Mouse (Mus musculus) CD4-positive, CD25-positive, alpha-beta regulatory T cell, adult 4 months (primary cell): ENCODE measurements around the gene Sap30bp. TPM values are rescaled to one million over a fixed set of nuclear protein-coding genes. Genes with fewer than 3 reads are reported as not detected.

ENCODE experiments used
- ATAC-seq: one replicate; pipeline ENCODE4 v1.8.0; 2017
- polyA plus RNA-seq, 2 experiments: library from polyadenylated mRNA; unstranded; fragments of 100-300 nt; shearing (Covaris generic); gene quantifications; one replicate each; pipeline ENCODE4 v1.2.1; 2017

Sap30bp gene
- polyA plus RNA-seq, 2 experiments from 2014 or later: 42.0 to 46.9 TPM

DNA sequence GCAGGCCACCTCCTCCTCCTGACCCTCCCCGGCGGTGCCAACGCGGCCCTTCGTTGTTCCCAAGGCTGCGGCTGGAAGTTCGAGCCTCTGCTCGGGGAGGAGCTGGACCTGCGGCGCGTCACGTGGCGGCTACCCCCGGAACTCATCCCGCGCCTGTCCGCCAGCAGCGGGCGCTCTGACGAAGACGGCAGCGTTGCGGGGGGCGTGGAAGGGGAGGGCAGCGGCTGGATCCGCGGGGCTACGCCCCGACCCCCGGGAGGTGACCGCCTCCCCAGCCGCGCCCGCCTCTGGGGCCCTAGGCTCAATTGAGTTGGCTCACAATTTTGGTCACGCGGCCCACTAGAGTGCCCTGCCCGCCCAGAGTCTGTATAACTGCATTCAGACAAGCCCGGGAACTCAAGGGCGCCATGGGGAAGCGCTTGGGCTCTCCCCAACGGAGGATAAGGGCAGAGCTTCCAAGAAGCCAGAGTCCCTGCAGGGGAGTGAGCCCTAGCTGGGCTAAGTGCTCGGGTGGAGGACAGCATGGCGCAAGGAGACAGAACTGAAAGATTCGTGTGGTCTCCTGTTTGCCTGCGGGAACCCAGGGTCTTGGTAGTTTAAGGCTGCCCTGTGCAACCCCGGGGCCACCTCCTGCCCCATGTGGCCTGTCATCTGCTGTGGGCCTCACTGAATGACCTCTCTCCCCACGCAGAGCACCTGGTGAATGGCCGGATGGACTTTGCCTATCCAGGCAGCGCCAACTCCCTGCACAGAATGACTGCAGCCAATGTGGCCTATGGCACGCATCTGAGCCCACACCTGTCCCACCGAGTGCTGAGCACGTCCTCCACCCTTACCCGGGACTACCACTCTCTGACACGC is 72.0 kb downstream of the Sap30bp start:
- ATAC-seq: peak; percentile 65

DNA sequence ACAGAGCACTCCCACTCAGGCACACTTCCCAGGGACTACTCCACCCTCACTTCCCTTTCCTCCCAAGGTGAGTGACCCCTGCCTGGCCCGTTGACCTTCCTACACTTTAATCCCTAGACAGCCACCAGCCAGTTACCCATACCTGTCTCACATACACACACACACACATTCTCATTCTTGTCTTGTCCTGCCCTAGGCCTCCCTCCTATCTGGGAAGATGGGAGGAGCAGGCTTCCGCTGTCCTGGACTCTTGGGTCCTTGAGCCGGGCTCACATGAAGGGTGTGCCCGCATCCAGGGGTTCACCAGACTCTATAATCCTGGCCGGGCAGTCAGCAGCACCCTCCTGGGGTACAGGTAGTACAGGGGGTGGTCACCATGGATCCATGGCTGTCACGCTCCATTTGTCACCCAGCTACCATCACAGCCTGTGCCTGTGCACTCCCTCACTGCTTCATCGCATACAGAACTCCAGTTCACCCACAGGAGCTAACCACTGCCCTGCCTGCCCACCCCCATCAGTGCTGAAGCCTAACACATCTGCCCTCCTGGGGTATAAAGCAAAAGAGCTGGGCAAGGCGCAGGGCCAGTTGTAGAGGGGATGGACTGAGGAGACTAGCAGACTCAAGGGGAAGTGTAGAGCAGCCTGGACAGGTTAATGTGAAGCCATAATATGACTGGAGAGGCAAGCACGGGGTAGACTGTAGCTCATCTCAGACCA is 72.8 kb downstream of the Sap30bp start:
- no peak for ATAC-seq

DNA sequence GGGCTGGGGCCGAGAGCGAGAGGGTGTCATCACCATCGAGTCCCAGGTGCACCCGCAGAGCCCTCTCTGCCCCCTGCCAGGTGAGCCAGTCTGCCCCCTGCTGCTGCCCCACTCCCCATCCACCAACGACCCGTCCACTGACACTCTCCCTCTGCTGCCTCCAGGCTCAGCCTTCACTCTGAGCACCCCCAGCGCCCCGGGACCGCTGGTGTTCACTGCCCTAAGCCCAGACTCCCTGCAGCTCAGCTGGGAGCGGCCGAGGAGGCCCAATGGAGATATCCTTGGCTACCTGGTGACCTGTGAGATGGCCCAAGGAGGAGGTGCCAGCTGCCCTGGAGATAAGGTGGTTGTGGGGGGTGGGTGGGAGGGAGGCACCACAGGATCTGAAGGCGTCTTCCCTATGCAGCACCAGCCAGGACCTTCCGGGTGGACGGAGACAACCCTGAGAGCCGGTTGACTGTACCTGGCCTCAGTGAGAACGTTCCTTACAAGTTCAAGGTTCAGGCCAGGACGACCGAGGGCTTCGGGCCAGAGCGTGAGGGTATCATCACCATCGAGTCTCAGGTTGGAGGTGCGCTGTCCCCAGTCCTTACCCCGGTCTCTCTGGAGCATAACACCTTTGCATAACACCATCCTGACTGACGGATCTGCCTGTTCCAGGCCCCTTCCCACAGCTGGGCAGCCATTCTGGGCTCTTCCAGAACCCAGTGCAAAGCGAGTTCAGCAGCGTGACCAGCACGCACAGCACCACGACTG is 74.2 kb downstream of the Sap30bp start:
- no peak for ATAC-seq

DNA sequence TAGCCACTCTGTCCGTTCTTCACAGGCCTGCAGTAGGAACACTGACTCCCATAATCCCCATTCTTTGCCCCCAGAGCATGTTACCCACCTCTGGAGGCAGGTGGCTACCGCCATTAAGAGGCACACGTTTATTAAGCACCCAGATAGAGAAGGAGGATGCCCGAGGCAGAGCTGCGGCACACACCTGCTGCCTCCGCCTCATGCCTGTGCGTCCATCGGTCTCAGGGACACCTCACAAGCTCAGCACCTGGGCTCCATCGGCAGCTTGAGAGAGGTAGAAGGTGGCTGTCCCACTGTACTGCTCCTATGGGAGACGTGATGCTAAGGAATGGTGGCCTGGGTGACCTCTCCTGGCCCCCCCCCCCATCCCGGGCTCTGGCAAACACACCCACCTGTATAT is 75.3 kb downstream of the Sap30bp start:
- ATAC-seq: no peak

DNA sequence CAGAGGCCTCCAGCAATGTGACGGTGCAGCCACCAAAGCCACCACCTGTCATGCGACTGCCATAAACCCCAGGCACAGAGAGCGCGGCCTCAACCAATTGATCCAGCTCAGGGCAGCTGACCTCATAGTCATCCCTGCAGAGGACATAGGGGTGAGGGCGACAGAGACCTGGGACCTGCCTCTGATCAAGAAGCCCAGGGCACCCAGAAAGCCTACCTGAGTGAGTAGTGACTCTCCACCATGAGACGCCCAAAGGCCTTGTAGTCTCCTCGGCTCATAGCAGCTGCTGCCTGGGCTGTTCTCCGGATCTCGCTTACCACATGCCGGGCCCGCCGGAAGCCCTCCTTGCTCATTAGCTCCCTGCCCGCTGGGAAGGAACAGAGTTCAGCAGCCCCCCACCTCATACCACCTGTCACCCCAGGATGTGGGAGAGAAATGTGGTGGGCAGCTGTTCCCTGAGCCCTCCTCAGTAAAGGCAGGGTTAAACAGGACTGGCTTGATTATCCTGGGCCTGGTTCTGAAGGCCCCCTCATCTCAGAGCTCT is 75.8 kb downstream of the Sap30bp start:
- no peak for ATAC-seq

DNA sequence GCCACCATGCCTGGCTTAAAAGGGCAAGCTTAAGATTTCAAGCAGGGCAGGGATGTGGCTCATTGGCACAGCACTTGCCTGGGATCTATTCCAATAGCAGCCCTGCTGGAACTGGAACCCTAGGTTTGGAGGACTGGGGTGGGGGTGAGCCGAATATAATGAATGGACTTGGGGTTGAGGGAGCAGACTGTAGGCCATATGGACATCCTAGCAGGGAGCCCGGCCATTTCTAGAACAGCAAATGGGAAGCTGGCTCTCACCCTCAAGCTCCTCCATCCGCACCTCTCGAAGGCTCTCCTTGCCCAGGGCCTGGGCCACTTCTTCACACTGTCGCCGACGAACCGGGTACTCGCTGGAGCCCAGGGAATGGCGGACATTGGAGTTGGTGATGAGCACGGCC is 76.6 kb downstream of the Sap30bp start:
- ATAC-seq: no peak

DNA sequence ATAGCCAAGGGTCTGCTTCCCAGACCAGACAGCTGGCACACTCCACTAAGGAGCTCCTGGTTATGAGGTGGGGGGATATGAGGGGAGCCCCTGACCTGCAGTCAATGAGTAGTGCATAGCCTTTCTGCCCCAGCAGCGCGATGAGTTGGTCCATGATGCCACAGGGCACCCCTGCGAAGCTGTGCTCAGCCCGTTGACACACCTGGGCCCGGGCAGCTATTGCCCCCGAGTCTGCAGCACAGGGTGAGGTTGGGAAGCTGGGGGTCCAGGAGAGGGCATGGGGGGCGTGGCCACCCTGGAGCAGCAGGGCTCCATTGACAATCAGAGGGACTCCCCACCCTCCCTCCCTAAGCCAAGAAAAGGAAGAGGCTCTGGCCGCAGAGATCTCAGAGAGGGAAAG is 77.1 kb downstream of the Sap30bp start:
- no peak for ATAC-seq

DNA sequence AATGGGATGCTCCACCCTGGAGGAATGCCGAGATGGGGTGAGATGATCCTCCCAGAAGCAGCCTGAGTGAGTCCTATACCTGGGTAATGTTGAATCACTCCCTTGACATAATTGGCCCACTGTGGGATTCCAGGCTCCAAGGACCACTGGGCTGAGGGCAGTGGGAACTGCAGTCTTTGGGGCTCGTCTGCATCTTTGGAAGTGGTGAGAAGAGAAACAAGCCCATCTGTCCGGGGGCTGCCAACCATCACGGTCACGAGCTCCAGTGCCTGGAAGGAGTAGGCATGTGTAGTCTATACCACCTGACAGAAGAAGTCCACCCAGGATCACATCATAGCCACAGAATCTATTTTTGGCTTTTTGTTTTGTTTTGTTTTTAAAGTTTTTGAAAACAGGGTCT is 77.9 kb downstream of the Sap30bp start:
- no peak for ATAC-seq

DNA sequence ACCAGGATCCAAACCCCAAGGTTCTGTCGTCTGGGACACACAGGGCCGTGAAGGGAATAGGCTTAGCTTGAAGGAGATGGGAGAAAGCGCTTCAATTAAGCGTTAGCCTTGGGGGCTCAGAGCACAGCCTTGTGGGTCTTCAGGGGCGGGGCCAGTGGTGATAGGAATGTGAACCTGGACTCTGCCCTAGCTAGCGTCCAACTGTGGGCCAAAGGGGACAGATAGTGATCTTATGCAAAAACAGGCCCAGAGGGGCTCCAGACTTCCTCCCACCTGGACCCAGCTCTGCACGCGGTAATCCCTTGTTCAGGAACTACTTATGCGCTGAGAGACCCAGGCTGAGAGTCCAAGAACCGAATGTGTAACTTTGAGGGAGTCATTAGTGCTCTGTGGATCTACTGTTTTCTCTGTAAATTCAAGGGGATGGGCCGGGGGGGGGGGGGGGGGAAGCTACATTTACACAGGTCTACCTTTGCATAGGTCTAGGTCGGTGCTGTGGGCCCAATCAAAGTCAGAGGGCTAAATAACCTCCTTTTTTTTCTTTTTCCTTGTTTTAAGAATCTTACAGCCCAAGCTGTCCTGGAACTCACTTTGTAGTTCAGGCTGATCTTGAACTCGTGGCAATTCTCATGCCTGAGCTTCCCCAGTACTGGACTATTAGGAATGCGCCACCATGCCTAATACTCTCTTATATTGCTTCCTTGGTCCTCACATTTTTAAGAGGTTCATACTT is 78.6 kb downstream of the Sap30bp start:
- ATAC-seq: no peak

DNA sequence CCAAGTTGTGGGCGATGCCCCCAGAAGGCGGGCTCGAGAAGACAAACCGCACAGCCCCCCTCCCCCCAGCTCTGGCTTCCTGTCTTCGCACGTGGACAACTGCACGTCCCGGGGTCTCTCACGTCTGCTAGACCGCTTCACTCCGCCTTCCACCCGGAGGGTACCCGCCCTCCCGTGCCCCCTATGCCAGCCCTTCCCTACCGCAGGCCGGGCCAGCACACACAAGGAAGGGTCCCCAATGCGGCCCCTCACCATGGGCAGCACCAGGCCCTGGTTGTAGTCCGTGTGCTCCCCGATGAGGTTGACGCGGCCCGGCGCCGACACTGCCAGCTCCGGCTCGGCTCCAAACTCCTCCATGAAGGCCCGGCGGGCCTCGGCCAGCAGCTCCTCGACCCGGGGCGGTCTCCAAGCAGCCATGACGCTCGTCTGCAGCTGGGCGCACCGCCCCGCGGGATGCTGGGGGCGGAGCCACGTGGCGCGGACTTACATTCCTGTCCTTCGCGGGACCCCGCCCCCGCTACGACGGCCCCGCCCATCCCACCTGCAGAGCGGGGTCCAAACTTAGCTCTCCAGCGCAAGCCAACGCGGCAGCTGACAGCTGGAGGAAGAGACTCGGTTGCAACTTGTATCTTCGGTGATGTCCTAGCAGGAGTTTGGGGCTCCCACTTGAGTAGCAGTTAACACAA is 79.3 kb downstream of the Sap30bp start, which contains the start of gene Galk1:
Galk1 (minus strand) TSS at position 458 of the 686 bp plus-strand sequence.
- peak; percentile 94 for ATAC-seq

DNA sequence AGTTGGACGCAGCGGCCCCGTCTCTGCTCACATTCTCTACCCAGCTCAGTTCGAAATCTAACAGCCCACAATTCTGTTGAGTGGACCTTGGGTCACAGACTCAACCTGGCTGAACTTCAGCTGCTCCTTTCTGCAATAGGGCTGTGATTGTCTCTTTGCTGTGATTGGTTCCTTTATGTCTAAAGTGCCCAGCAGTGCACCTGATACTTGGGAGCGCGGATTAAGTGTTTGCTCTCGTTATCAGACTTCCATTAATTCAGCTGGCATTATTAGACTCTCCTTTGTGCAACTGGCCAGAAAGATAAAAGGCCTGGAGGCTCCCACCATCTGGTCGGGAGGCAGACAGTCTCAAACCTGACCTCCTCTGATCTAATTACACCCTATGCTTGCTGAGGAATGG is 81.7 kb downstream of the Sap30bp start:
- ATAC-seq: no peak

Other genes with a start within 250 kb of the Sap30bp start
- gene Grb2, start 224.7 kb upstream of the Sap30bp start, polyA plus RNA-seq: 10 to 100 TPM; 28.8 to 30.9 TPM
- 10 to 100 TPM in 1 of 2 experiments, 1 to 10 TPM in 1; 8.5 to 17.5 TPM for gene Tmem94, start 167.8 kb upstream of the Sap30bp start, polyA plus RNA-seq
- under 1 TPM; 0.69 to 0.85 TPM for gene Caskin2, start 119.6 kb upstream of the Sap30bp start, polyA plus RNA-seq
- 10 to 100 TPM; 11.0 to 16.2 TPM for gene Tsen54, start 118.6 kb upstream of the Sap30bp start, polyA plus RNA-seq
- 10 to 100 TPM in 1 of 2 experiments, 1 to 10 TPM in 1; 7.9 to 11.1 TPM for gene Llgl2, start 109.2 kb upstream of the Sap30bp start, polyA plus RNA-seq
- gene Myo15b, start 74.9 kb upstream of the Sap30bp start, polyA plus RNA-seq: not detected
- gene Smim5, start 33.3 kb upstream of the Sap30bp start, polyA plus RNA-seq: 1 to 10 TPM in 1 of 2 experiments, under 1 TPM in 1; 0.94 to 1.5 TPM
- 1 to 10 TPM; 1.9 to 2.8 TPM for gene Smim6, start 21.3 kb upstream of the Sap30bp start, polyA plus RNA-seq
- 10 to 100 TPM; 21.9 to 41.9 TPM for gene Recql5, start 195 bp downstream of the Sap30bp start, polyA plus RNA-seq
- gene Itgb4, start 41.4 kb downstream of the Sap30bp start, polyA plus RNA-seq: not detected
- gene Galk1, start 79.4 kb downstream of the Sap30bp start, polyA plus RNA-seq: 10 to 100 TPM; 13.1 to 18.4 TPM
- 1,000 to 10,000 TPM; 1,562 to 1,754 TPM for gene H3f3b, start 94.7 kb downstream of the Sap30bp start, polyA plus RNA-seq
- 10 to 100 TPM; 10.4 to 16.1 TPM for gene Unk, start 97.0 kb downstream of the Sap30bp start, polyA plus RNA-seq
- gene Unc13d, start 144.7 kb downstream of the Sap30bp start, polyA plus RNA-seq: 100 to 1,000 TPM in 1 of 2 experiments, 10 to 100 TPM in 1; 73.8 to 138 TPM
- gene Wbp2, start 153.7 kb downstream of the Sap30bp start, polyA plus RNA-seq: 100 to 1,000 TPM; 133 to 265 TPM
- gene Trim47, start 193.9 kb downstream of the Sap30bp start, polyA plus RNA-seq: not detected
- 10 to 100 TPM; 14.4 to 17.9 TPM for gene Trim65, start 197.8 kb downstream of the Sap30bp start, polyA plus RNA-seq
- gene Mrpl38, start 205.6 kb downstream of the Sap30bp start, polyA plus RNA-seq: 10 to 100 TPM; 22.7 to 25.5 TPM
- 1 to 10 TPM; 2.8 to 5.2 TPM for gene Fbf1, start 234.9 kb downstream of the Sap30bp start, polyA plus RNA-seq